Mouse (Mus musculus) thymus, adult 18-20 months (tissue): ENCODE data around the gene Exoc6b.

ENCODE experiments used
- DNase-seq, 2 experiments: peaks; one replicate each; pipeline ENCODE4 v3.0.0; 2022; ENCODE audit warnings: mixed read lengths in 2 of 2

Gene Exoc6b

GRCm38 (mm10) chr6:84875869-84876268 lies 193.4 kb downstream of the Exoc6b start:
- DNase-seq = no peak

- no peak for DNase-seq
Observed at GRCm38 (mm10) chr6:84867114-84867513, 202.2 kb downstream of the Exoc6b start.

GRCm38 (mm10) chr6:84864625-84865024 lies 204.7 kb downstream of the Exoc6b start:
- DNase-seq = no peak

DNA sequence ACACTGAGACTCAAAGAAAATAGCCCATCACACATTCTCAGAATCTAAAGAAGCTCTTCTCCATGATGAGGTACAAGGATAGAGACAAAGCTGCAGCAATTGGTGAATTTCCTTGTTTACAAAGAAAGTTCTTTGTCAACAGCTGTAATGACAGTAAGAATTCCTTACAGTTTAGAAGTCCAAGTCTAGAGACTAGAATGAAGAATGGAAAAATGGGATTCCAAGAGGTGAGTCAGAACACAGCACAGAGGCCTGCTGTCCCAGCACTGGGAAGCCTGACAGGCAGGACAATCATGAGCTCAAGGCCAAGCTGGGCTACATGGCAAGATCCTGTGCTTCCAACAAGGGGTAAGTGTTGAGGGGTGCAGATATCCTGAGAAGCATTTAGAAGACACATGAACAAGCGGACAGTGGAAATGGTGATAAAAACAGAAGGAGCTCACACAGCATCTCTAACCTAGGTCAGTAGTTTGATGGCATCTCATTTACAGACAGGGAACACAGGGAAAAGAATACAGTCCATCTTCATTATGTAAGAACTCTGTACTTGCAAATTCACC lies 205.4 kb downstream of the Exoc6b start:
- DNase-seq = no peak

GRCm38 (mm10) chr6:84845665-84846064 lies 223.6 kb downstream of the Exoc6b start:
- DNase-seq = no peak

DNA sequence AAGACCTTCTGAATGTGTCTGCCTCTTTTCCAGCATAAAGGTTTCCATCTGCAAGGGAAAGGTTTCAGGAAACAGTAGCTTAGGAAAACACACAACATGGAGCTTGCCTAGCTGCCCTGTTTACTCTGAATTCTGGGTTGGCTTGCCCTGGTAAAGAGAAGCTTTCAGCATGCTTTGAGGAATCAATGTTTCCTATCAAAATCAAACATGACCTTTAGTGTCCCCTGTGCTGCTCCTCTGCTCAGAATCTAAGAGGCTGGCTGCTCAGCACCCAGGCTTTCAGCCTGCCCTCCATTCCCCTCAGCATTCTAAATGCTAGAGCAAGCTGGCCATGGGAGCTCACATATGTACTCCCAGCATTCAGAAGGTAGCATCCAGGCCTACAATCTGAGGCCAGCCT lies 228.2 kb downstream of the Exoc6b start:
- DNase-seq = no peak

DNA sequence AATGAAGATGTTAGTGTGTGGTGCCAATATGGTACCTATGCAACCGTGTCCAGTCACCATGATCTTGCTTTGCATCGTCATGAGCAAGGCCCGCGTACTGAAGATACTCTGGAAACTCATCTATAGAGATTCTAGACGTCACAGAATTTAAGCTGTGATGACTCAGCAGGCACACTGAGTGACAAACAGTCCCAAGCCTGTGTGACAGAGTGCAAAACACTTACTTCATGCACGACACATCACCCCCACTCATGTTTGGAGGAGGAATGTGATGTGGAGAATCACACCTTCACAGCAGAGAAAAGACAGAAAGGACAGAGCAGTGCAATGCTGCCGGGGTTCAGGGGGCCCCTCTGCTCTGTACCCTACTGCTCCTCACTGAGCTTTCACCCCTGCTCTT lies 261.8 kb downstream of the Exoc6b start:
- DNase-seq = no peak

DNA sequence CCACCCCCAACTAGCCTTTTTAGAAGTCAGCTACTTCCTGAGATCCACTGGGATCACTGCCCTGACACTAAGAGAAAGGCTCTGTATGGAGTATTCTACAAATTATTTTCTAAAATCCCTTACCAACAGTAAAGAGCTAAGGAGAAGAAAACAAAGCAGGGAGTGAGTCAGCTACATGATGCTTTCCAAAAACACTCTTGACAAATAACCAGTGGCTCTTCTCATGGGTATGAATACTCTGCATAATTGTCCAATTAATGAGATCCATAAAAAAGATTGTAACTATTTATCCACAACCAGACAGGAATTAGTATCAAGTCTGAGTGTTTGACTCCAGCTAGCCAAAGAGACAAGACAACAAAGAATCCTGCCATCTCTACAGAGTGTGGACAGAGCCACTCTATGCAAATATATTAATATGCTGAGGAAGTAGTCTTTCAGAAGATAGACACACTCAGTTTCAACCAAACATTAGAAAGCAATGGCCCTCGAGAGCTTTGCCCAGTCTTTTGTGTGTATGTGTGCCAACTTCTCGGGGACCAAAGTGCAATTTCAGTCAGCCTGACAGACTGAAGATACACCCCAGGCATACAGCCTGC lies 263.1 kb downstream of the Exoc6b start:
- DNase-seq = no peak

DNA sequence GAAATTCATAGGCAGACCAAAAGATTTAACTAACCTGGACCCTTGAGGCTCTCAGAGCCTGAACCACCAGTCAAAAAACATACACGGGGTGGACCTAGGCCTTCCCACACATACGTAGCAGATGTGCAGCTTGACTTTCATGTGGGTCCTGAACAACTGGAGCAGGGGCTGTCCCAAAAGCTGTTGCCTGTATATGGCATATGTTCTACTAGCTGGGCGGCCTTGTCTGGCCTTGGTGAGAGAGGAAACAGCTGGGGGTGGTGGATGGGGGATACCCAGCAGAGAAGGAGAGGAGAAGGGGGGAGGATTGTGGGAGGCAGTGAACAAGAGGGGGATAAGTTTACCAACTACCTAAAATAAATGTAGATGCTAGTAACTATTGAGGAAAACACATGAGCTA lies 270.6 kb downstream of the Exoc6b start:
- no peak for DNase-seq

DNA sequence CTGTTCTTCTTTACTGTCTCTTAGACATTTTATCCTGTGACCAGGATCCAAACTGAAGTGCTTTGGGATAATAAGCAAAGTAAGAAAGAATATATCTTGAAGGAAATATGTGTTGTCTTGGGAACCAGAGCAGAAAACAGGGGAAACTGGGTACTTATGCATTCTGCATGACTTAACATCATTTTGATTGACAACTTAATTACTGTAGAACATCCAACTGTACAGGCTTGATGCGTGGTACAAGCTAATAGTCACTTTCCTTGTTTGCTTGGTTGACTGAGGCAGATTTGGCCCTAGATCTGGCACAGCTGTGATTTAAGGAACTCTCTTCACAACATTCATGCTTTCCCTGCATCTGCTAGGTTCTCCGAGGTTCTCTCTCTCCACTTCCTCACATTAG lies 285.3 kb downstream of the Exoc6b start:
- no peak for DNase-seq

DNA sequence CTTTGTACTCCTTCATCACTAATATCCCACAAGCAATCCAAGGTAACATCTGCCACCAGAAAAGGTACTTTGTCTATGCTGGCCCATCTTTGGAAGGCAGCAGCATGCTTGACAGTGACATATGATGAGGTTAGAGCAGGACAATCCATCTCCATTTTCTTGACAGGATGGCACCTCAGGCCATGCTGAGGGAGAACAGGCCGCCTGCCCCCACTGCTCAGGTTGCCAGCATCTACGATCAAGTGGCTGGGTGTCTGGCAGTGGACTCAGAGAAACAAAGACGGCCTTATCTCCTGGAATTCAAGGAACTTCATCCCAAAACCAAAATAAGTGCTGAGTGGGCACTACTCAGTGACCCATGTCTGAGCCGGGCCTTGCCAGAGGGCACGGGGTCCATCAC lies 289.3 kb downstream of the Exoc6b start:
- DNase-seq = no peak

DNA sequence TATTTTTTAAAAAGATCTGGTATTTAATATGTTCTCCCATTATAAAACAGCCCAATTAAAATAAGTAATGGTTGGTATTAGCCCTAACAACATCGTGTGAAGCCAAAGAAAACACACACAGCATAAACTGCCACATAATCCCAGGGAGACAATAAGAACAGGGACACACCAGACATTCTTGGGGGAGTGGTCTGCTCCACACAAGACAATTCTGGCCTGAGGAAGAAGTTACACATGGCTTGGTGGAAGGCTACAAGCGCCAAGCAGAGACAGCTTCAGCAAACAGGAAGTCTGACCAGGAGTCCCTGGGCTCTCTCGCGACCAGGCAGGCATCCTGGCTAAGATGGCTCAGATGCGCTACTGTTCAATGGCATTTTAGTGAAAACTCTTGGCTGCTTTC lies 290.3 kb downstream of the Exoc6b start:
- no peak for DNase-seq

DNA sequence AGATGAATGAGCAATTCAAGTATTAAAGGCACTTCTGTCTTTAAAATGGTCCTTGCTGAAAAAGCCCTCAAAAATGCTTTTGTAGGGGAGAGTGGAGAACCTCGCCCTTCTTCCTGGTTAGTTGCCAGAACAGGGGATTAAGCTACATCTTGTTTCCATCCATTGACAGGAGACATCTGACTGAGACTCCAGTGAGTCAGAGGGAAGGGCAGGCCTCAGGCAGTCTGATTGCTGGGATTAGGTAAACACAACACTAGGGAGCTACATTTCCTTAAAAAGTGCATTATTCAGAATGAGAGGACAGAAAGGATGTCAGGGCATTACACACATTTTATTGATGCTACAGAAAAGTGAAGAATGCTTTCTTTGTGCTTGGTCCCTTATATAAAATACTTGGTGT lies 293.4 kb downstream of the Exoc6b start:
- no peak for DNase-seq

- DNase-seq = no peak
Observed at GRCm38 (mm10) chr6:84755266-84755665, 314.0 kb downstream of the Exoc6b start.

DNA sequence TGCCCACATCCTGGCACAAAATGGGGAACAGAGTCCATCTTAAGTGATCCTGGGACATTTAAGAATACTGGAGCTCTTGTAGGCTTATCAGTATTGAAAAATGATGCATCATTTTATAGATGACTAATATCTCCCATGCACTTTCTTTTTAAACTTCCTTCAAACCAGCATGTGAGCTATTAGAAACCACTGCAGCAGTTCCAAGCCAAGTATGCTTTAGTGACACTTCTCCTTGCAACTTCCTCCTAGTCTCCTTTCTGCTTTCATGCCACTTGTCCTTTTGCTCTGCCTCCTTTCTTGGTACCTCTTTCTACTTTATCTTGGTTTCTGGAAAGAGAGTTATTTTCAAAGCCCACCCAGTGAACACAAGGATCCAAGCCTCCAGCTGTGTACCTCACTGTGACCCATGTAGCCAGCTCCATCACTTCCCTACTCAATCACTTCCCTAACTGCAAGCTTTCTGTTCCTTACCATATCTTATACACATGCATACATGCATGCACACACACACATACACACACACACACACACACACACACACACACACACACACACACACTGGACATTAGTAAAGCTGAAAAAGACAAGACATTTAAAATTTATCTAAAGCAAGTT lies 316.4 kb downstream of the Exoc6b start:
- no peak for DNase-seq

DNA sequence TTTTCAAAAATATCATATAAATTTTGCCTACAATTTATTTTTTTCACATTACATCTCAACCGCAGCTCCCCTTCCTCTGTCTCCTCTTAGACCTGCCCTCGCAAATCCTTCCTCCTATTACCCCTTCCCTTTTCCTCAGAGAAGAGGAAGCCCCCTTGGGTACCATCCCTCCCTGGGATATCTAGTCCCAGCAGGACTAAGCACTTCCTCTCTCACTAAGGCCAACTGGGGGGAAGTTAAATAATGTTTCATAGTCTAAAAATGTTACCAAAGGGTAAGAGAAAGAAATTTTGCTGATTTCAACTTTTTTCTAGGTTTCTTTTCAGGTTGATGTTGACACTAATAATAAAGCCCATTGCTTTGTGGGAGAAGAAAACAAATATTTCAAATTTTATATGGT lies 317.9 kb downstream of the Exoc6b start:
- DNase-seq = no peak

DNA sequence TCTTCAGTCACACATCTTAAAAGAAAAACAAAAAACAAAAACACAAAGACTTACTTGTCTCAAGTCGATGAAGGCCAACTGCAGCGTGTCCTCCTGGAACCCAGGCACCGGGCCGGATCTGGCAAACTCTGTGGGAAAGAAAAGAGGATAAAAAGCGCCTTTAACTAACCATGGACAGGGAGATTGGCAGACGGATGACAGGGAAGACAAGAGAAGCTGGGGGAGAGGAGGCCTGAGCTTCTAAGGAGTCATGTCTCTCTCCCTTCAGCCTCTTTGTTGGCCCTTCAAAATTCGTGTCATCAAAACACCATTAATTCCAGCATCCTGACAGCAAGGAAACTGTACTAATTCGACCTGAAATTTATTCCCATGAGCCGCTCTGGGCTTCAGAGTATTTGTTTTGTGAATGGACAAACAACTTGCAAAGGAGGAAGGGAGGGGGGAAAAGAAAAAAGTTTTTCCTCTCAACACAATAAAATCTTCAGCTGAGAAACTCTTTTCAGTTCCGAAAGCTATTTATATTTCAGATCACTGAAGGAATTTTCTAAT lies 322.4 kb downstream of the Exoc6b start:
- no peak for DNase-seq

DNA sequence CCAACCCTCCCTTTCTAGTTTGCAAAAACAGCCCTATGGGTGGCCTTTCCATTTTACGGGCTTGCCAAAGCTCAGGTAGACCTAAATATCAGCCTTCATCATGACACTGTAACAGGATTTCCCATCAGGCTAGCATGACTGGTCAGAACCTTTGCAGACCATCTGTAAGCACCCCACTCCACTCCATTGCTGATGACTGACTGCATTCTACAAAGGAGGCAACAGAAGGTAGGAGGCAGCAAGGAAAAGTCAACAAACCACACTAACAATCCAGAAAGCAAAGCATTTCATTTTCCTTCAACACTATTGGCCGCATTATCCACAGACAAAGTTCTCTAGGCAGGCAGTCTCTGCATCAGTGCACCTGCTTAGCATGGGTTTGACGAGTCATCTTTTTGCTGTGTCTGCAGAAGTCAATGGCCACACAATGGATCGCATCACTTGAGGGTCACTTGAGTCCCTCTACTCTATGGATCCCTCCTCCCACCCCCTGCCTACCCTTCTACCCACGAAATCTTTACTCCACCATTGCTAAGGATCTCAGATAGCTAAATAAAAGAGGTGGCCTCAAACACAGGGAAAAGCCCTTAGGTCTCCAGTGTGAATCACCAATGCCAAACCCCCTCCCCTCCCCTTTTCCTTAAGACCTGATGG lies 323.0 kb downstream of the Exoc6b start:
- no peak for DNase-seq

GRCm38 (mm10) chr6:84745570-84745969 lies 323.7 kb downstream of the Exoc6b start:
- DNase-seq = no peak

DNA sequence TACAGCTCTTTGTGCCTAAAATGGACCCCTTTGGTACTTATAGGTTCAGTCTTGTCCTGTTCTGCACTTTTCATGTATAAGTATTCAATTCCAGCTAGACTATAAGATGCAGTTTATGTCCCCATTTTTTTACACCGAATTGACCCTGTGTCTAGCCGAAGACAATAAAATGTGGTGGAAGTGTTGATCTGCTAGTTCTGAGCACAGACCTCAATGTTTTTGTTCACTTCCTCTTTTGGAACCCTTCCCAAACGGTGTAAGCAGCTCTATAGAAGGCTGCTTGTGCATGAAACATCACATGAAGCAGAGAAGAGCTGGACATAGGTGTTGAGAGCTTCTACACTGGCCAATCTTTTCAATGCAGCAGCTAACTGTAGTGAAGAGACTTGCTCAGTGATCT lies 327.1 kb downstream of the Exoc6b start:
- DNase-seq = no peak

DNA sequence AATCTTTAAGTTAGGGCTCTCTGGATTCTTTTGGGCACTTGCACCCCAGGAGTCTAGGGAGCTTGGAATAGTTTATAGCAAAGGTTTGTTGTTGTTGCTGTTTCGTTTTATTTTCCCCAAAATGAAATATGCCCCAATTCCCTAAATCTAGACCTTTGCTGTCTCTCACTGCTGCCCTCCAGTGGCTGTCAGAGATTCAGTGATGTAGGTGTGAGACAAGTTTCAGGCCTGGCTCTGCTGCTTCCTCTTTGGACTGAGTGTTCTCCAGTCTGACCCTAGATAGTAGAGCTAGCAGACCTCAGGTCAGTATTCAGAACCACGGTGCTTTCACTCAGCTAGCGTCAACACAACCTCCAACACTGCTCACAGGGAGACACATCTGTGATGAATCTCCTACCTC lies 332.4 kb downstream of the Exoc6b start:
- DNase-seq = peak in 1 of 2 experiments; percentile 4

DNA sequence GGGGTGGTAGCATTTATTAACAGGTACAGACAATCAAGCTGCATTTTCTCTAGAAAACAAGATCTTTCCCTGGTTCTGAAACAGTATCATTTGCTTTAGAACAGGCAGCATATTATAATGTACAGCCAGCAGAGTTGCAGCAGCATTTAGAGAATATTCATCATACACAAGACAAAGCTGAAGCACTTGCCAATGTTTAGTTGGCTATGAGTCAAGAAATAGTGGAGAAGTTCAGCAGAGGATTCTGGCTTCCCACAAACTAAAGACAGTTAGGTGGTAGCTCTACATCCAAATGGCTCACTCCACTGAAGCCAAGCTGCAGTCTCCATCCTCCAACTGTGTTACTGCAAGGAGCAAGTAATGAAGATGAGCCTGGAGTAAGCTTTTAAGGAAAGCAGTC lies 342.4 kb downstream of the Exoc6b start:
- no peak for DNase-seq

- no peak for DNase-seq
Observed at GRCm38 (mm10) chr6:84713171-84713570, 356.1 kb downstream of the Exoc6b start.

GRCm38 (mm10) chr6:84710831-84711230 lies 358.5 kb downstream of the Exoc6b start:
- no peak for DNase-seq
